Mouse (Mus musculus): ENCODE measurements around the gene Cd4.

DNA sequence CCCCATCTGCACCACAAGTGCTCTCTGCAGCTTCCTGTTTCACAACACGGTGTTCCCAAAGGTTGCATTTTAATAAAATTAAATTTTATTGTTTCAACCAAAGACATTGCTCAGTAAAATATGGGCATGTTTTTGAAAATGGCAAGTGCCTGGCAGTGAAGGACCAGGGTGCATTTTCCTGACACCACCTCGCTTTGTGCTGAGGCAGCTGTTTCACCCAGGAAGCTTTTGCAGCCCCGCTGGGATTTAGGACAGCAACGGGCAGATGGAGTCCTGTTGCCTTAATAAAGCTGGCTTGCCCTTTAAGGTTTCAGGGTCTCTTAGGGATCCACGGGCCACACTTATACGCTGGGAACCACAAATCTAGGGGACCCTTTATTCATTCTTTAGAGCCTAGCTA is 3.0 kb upstream of the Cd4 start:
- TF ChIP-seq POLR2A (IDR thresholded peaks at IDR 0.05; ENCODE audit: extremely low read depth, insufficient read depth, low read length) = no peak
- TF ChIP-seq CTCF (IDR thresholded peaks at IDR 0.05; ENCODE audit: low read depth, low read length) = no peak
